ENCODE assay signal across 8 mouse cellular contexts in the genomic region with DNA sequence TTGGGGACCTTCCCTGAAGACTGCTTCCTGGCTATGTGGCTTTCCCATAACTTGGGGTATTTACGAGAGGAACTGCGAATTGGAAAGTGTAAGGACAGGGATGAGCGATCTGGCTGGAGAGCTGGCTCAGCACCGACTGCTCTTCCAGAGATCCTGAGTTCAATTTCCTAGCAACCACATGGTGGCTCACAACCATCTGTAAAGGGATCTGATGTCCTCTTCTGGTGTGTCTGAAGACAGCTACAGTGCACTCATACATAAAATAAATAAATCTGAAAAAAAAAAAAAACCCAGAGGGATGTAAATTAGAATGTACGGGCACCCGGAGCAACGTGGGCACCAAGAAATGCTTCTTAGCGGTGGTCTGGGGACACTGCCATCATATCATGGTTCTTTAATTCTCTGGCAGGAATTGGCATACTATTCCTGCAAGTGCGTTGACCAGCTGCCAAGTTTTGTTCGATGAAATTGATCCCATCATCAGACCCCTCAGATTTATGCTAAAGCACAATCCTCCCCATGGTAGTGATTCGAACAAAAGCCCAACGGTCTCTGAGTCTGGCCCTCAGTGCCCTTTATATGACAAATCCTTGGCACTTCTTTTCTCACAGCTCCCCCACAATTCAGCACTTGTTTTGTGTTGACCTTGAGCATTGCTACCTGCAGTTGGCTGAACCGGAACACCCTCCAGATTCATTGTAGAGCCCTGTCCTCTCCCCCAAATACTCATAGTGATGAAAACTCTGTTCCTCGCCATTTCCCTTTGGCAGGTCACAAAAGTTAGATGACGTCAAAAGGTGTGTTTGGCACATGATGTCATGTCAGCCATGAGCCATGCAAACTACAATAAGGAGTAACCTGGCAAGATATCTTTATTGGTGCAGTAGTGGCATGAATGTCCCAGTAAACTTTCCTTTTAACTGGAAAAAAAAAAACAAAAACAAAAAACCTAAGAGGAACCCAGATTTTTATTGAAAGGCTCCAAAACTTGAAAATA. TPM values are rescaled to one million over a fixed set of nuclear protein-coding genes. Genes with fewer than 3 reads are reported as not detected.
DNase-seq lines count a peak whose midpoint lies in the region; ATAC-seq lines count a peak whose summit lies in the region.

No protein-coding gene starts in this region.

- DNase-seq in left cerebral cortex, postnatal 4 days: peak; percentile 35
- no peak for DNase-seq in left cerebral cortex, postnatal 25 days (ENCODE audit: low spot score in 2 of 2)
- peak; percentile 23 for DNase-seq in NIH3T3 (ENCODE audit: low read depth)
- no peak for DNase-seq in intestine, embryonic 14.5 days (ENCODE audit: low spot score)
- peak; percentile 19 for DNase-seq in mesoderm, embryonic 11.5 days (ENCODE audit: low read depth, low spot score)
- DNase-seq in frontal cortex, postnatal 36 days (ENCODE audit: low spot score in 2 of 2): no peak
- no peak for DNase-seq in spleen, adult 18-20 months

- H3K27ac ChIP-seq in embryonic facial prominence, embryonic 13.5 days: peak overlapping the region; percentile 85
- H3K27ac ChIP-seq in intestine, embryonic 14.5 days (ENCODE audit: low read depth): peak overlapping the region; percentile 85

- no peaks in the 10 kb centered on the region for H3K9me3 ChIP-seq in embryonic facial prominence, embryonic 13.5 days
- no peaks in the 10 kb centered on the region for H3K9me3 ChIP-seq in intestine, embryonic 14.5 days (ENCODE audit: control insufficient read depth, low read length)

- H3K27me3 ChIP-seq in embryonic facial prominence, embryonic 13.5 days: no peaks in the 10 kb centered on the region
- H3K27me3 ChIP-seq in intestine, embryonic 14.5 days (replicated peaks; ENCODE audit: control insufficient read depth, insufficient read depth, low read length): no peaks in the 10 kb centered on the region

- peak overlapping the region; percentile 82 for H3K4me2 ChIP-seq in embryonic facial prominence, embryonic 13.5 days
- peak overlapping the region; percentile 83 for H3K4me2 ChIP-seq in intestine, embryonic 14.5 days (ENCODE audit: low read length)

- H3K4me3 ChIP-seq in embryonic facial prominence, embryonic 13.5 days: peak overlapping the region; percentile 72
- peak overlapping the region; percentile 97 for H3K4me3 ChIP-seq in intestine, embryonic 14.5 days (ENCODE audit: low read depth, low read length)

- H3K4me1 ChIP-seq in embryonic facial prominence, embryonic 13.5 days: peaks cover 30% of the 10 kb centered on the region
- H3K4me1 ChIP-seq in intestine, embryonic 14.5 days (replicated peaks; ENCODE audit: control insufficient read depth, insufficient read depth, low read length): peaks cover 16% of the 10 kb centered on the region

- ATAC-seq in embryonic facial prominence, embryonic 13.5 days (ENCODE audit: insufficient number of reproducible peaks, insufficient read depth, low FRiP score, low TSS enrichment, low read depth): no peak
- ATAC-seq in intestine, embryonic 14.5 days (replicated peaks; ENCODE audit: low FRiP score, low TSS enrichment, low read depth): no peak

- H3K9ac ChIP-seq in embryonic facial prominence, embryonic 13.5 days: peak overlapping the region; percentile 93
- peak overlapping the region; percentile 78 for H3K9ac ChIP-seq in intestine, embryonic 14.5 days (ENCODE audit: low read length)

- 19% methylated on average over 15 of the region's 15 CpGs for WGBS in embryonic facial prominence, embryonic 13.5 days
- 25% methylated on average over 15 of the region's 15 CpGs for WGBS in intestine, embryonic 14.5 days

- no peaks in the 10 kb centered on the region for H3K36me3 ChIP-seq in embryonic facial prominence, embryonic 13.5 days
- no peaks in the 10 kb centered on the region; the same call in 1 of the 2 replicates for H3K36me3 ChIP-seq in intestine, embryonic 14.5 days (ENCODE audit: control insufficient read depth, insufficient read depth, low read length)

- intact Hi-C loops in left cerebral cortex, postnatal 4 days (cut with DNase I): loop anchor here (5.0 kb wide), 1 partner anchor 445 kb away; no protein-coding TSS in a partner anchor
- intact Hi-C loops in left cerebral cortex, postnatal 25 days (cut with DNase I): loop anchor here (5.0 kb wide), 2 partner anchors 130 to 445 kb away; no protein-coding TSS in a partner anchor

RNA-seq across cellular contexts. Expression of a gene that starts 1.0 kb away (rescaled TPM):
- total RNA-seq in left cerebral cortex, postnatal 4 days (2021): 100 to 1,000 TPM; 133 to 135 TPM
- 10 to 100 TPM; 80.0 to 80.2 TPM for total RNA-seq in left cerebral cortex, postnatal 25 days (2021)
- polyA plus RNA-seq in embryonic facial prominence, embryonic 13.5 days (2015; fragmentation: Nextera tagmentation; extraction: Ambion mirVana): 46.0 and 54.6 TPM in 2 replicates
- polyA plus RNA-seq in intestine, embryonic 14.5 days (2014; fragmentation: Nextera tagmentation; extraction: Ambion mirVana): 58.8 and 65.5 TPM in 2 replicates

RNA-seq across cellular contexts. Expression of a gene that starts 1.1 kb away (rescaled TPM):
- total RNA-seq in left cerebral cortex, postnatal 4 days (2021): not detected
- total RNA-seq in left cerebral cortex, postnatal 25 days (2021): under 1 TPM in 1 of 2 experiments, not detected in 1; 0.16 TPM
- polyA plus RNA-seq in embryonic facial prominence, embryonic 13.5 days (2015; fragmentation: Nextera tagmentation; extraction: Ambion mirVana): not detected in 2 replicates
- 0.09 and 0.22 TPM in 2 replicates for polyA plus RNA-seq in intestine, embryonic 14.5 days (2014; fragmentation: Nextera tagmentation; extraction: Ambion mirVana)

RNA-seq across cellular contexts. Expression of a gene that starts 12.7 kb away (rescaled TPM):
- 10 to 100 TPM; 81.7 to 84.6 TPM for total RNA-seq in left cerebral cortex, postnatal 4 days (2021)
- total RNA-seq in left cerebral cortex, postnatal 25 days (2021): 100 to 1,000 TPM; 106 to 117 TPM
- polyA plus RNA-seq in embryonic facial prominence, embryonic 13.5 days (2015; fragmentation: Nextera tagmentation; extraction: Ambion mirVana): 36.2 and 36.5 TPM in 2 replicates
- 27.3 and 32.2 TPM in 2 replicates for polyA plus RNA-seq in intestine, embryonic 14.5 days (2014; fragmentation: Nextera tagmentation; extraction: Ambion mirVana)

RNA-seq across cellular contexts. Expression of a gene that starts 55.3 kb away (rescaled TPM):
- 10 to 100 TPM; 95.4 to 98.7 TPM for total RNA-seq in left cerebral cortex, postnatal 4 days (2021)
- 10 to 100 TPM; 63.0 to 71.3 TPM for total RNA-seq in left cerebral cortex, postnatal 25 days (2021)
- polyA plus RNA-seq in embryonic facial prominence, embryonic 13.5 days (2015; fragmentation: Nextera tagmentation; extraction: Ambion mirVana): 3.0 and 3.1 TPM in 2 replicates
- 8.2 and 9.0 TPM in 2 replicates for polyA plus RNA-seq in intestine, embryonic 14.5 days (2014; fragmentation: Nextera tagmentation; extraction: Ambion mirVana)

Comparison
In these comparisons a context has a peak if more than half of its experiments do, and no peak if none do; other contexts are left out.
1. DNase-seq: peak in left cerebral cortex, postnatal 4 days (single experiment), NIH3T3 (single experiment) and mesoderm, embryonic 11.5 days (single experiment); none in left cerebral cortex, postnatal 25 days (0 of 2), intestine, embryonic 14.5 days (single experiment), frontal cortex, postnatal 36 days (0 of 2) and spleen, adult 18-20 months (0 of 2).